In genomic region chr15:100468295-100469188, GRCm38 (mm10) we compare ENCODE assay signal across 8 mouse cellular contexts. TPM values are rescaled to one million over a fixed set of nuclear protein-coding genes. Genes with fewer than 3 reads are reported as not detected.
DNase-seq lines count a peak whose midpoint lies in the region; ATAC-seq lines count a peak whose summit lies in the region.

Letmd1 (plus strand) TSS chr15:100469023.

- no peaks in the 10 kb centered on the region for H3K9me3 ChIP-seq in embryonic facial prominence, embryonic 12.5 days
- no peaks in the 10 kb centered on the region for H3K9me3 ChIP-seq in limb, embryonic 10.5 days (replicated peaks)
- H3K9me3 ChIP-seq in midbrain, embryonic 12.5 days, result no peaks in the 10 kb centered on the region

- H3K36me3 ChIP-seq in embryonic facial prominence, embryonic 12.5 days, result peaks cover 19% of the 10 kb centered on the region
- peaks cover 25% of the 10 kb centered on the region for H3K36me3 ChIP-seq in limb, embryonic 10.5 days
- H3K36me3 ChIP-seq in midbrain, embryonic 12.5 days, result peaks cover 28% of the 10 kb centered on the region

- H3K27me3 ChIP-seq in embryonic facial prominence, embryonic 12.5 days, result no peaks in the 10 kb centered on the region
- no peaks in the 10 kb centered on the region for H3K27me3 ChIP-seq in limb, embryonic 10.5 days (ENCODE audit: low read depth, poor library complexity, severe bottlenecking)
- H3K27me3 ChIP-seq in midbrain, embryonic 12.5 days, result no peaks in the 10 kb centered on the region

- peaks cover 17% of the 10 kb centered on the region for H3K4me1 ChIP-seq in embryonic facial prominence, embryonic 12.5 days
- H3K4me1 ChIP-seq in limb, embryonic 10.5 days, result peaks cover 22% of the 10 kb centered on the region
- peaks cover 21% of the 10 kb centered on the region for H3K4me1 ChIP-seq in midbrain, embryonic 12.5 days

- peak within 1 kb of the TSS; percentile 60; the same call in 1 of the 2 replicates for H3K27ac ChIP-seq in embryonic facial prominence, embryonic 12.5 days
- H3K27ac ChIP-seq in limb, embryonic 10.5 days, result peak within 1 kb of the TSS; percentile 95
- peak within 1 kb of the TSS; percentile 84 for H3K27ac ChIP-seq in midbrain, embryonic 12.5 days (replicated peaks)

- peak within 1 kb of the TSS; percentile 74 for H3K9ac ChIP-seq in embryonic facial prominence, embryonic 12.5 days
- H3K9ac ChIP-seq in midbrain, embryonic 12.5 days (replicated peaks), result peak within 1 kb of the TSS; percentile 90

- peak; percentile 89 for ATAC-seq in embryonic facial prominence, embryonic 12.5 days (ENCODE audit: insufficient number of reproducible peaks, insufficient read depth, low FRiP score, low TSS enrichment)
- ATAC-seq in midbrain, embryonic 12.5 days (ENCODE audit: low FRiP score, low read depth), result peak; percentile 95

- peak within 1 kb of the TSS; percentile 80 for H3K4me3 ChIP-seq in embryonic facial prominence, embryonic 12.5 days
- peak within 1 kb of the TSS; percentile 87 for H3K4me3 ChIP-seq in limb, embryonic 10.5 days
- peak within 1 kb of the TSS; percentile 88 for H3K4me3 ChIP-seq in midbrain, embryonic 12.5 days

- H3K4me2 ChIP-seq in embryonic facial prominence, embryonic 12.5 days (replicated peaks), result peak within 1 kb of the TSS; percentile 82
- H3K4me2 ChIP-seq in midbrain, embryonic 12.5 days (replicated peaks), result peak within 1 kb of the TSS; percentile 86

- WGBS in embryonic facial prominence, embryonic 12.5 days, result 2% methylated on average over 83 of the region's 84 CpGs
- 3% methylated on average over 84 of the region's 84 CpGs for WGBS in limb, embryonic 10.5 days
- 2% methylated on average over 82 of the region's 84 CpGs for WGBS in midbrain, embryonic 12.5 days

- peak; percentile 76 for DNase-seq in 3134 (ENCODE audit: extremely low read depth, insufficient read length, low spot score)
- DNase-seq in adrenal gland, postnatal 36 days, result peak; percentile 93 to 96
- DNase-seq in heart, adult 11 months, result peak; percentile 99
- DNase-seq in kidney, adult 18-20 months, result peak; percentile 89
- peak; percentile 88 for DNase-seq in limb, embryonic 10.5 days (ENCODE audit: low spot score)
- DNase-seq in skeletal muscle tissue, adult 2 months (ENCODE audit: low read depth, low spot score), result peak; percentile 83

RNA-seq across cellular contexts. Expression of gene Letmd1, which starts in this region (rescaled TPM):
- total RNA-seq in adrenal gland, postnatal 36 days (2021), result 100 to 1,000 TPM; 138 to 150 TPM
- 35.3 and 37.3 TPM in 2 replicates for polyA plus RNA-seq in embryonic facial prominence, embryonic 12.5 days (2016; fragmentation: Nextera tagmentation; extraction: Ambion mirVana)
- polyA plus RNA-seq in limb, embryonic 10.5 days (2016; fragmentation: Nextera tagmentation; extraction: Ambion mirVana), result 29.7 and 31.4 TPM in 2 replicates
- polyA plus RNA-seq in midbrain, embryonic 12.5 days (2016; fragmentation: Nextera tagmentation; extraction: Ambion mirVana), result 42.2 and 46.2 TPM in 2 replicates

Comparison
In these comparisons a context has a peak if more than half of its experiments do, and no peak if none do; other contexts are left out.
1. Peak in every context shown above with its lines: DNase-seq, ATAC-seq, H3K4me3 ChIP-seq and H3K27ac ChIP-seq.